Mouse (Mus musculus): ENCODE measurements around the gene Pde2a. TPM values are rescaled to one million over a fixed set of nuclear protein-coding genes. Genes with fewer than 3 reads are reported as not detected.

Gene Pde2a
- polyA plus RNA-seq, 1 experiment from 2014 or later, result 6.9 TPM

DNA sequence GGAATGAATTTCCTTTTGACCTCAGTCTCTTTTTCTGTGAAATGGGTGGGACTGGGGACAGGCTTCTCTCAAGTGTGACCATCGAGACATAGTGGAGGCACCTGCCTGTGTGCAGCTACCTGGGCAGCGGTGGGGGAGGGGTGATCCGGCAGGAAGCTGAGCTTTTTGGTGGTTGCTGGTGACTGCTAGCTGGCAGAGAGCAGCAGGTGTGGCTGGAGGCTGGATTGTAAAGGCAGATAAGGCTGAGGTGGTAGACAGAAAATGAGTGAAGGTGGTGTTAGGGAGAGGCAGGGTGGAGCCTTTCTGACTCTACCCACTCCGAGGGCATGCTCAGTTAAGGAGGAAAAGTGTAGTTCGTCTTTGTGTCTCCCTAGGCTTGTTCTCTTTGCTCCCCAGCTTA is 65.6 kb downstream of the Pde2a start:
- H3K9ac ChIP-seq (ENCODE audit: low read length), result no peak overlapping the region

DNA sequence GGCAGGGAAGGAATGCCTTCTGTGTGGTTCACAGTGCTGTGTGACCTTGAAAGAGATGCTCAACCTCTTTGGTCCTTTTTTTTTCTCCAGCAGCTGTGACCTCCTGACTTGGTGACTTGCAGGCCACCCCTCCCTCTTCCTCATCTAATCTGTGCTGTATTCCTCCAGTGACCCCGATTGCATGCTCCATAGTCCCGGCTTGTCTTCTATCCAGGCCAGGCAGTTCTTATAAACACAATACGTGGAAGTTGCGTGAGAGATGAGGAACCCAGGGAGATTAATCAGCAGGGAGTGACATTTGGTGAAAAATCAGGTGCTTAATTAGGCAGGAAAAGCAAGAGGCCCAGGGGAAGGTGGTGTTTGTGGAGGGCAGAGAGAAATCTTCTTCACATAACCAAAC is 69.5 kb downstream of the Pde2a start:
- H3K9ac ChIP-seq (ENCODE audit: low read length), result no peak overlapping the region
- ATAC-seq (ENCODE audit: insufficient number of reproducible peaks, low FRiP score, low TSS enrichment, low read depth), result no peak
- H3K36me3 ChIP-seq (ENCODE audit: control insufficient read depth, insufficient read depth, low read length), result no peaks in the 10 kb centered on the region
- H3K4me3 ChIP-seq (ENCODE audit: low read depth, low read length), result no peak overlapping the region
- H3K27ac ChIP-seq (replicated peaks; ENCODE audit: low read depth, low read length), result no peak overlapping the region
- no peaks in the 10 kb centered on the region for H3K4me1 ChIP-seq (ENCODE audit: control insufficient read depth, insufficient read depth, low read length)
- H3K4me2 ChIP-seq (ENCODE audit: low read depth, severe bottlenecking), result no peak overlapping the region
- 62% methylated on average over 4 of the region's 4 CpGs for WGBS
- no peak for DNase-seq (ENCODE audit: low spot score)
- H3K27me3 ChIP-seq (ENCODE audit: control insufficient read depth, insufficient read depth, low read length), result no peaks in the 10 kb centered on the region
- H3K9me3 ChIP-seq (ENCODE audit: control insufficient read depth, low read length), result no peaks in the 10 kb centered on the region

More for the DNA sequence above, 65.6 kb downstream of the Pde2a start:
- no peaks in the 10 kb centered on the region for H3K27me3 ChIP-seq (ENCODE audit: control insufficient read depth, insufficient read depth, low read length)
- H3K36me3 ChIP-seq (ENCODE audit: control insufficient read depth, insufficient read depth, low read length), result no peaks in the 10 kb centered on the region
- no peak overlapping the region for H3K27ac ChIP-seq (replicated peaks; ENCODE audit: low read depth, low read length)
- ATAC-seq (ENCODE audit: insufficient number of reproducible peaks, low FRiP score, low TSS enrichment, low read depth) (no peak), DNase-seq (ENCODE audit: low spot score) (no peak)
- no peak overlapping the region for H3K4me3 ChIP-seq (ENCODE audit: low read depth, low read length)
- 72% methylated on average over 5 of the region's 5 CpGs for whole genome bisulfite sequencing
- H3K4me2 ChIP-seq (ENCODE audit: low read depth, severe bottlenecking), result no peak overlapping the region
- no peaks in the 10 kb centered on the region for H3K9me3 ChIP-seq (ENCODE audit: control insufficient read depth, low read length)
- H3K4me1 ChIP-seq (ENCODE audit: control insufficient read depth, insufficient read depth, low read length), result no peaks in the 10 kb centered on the region

DNA sequence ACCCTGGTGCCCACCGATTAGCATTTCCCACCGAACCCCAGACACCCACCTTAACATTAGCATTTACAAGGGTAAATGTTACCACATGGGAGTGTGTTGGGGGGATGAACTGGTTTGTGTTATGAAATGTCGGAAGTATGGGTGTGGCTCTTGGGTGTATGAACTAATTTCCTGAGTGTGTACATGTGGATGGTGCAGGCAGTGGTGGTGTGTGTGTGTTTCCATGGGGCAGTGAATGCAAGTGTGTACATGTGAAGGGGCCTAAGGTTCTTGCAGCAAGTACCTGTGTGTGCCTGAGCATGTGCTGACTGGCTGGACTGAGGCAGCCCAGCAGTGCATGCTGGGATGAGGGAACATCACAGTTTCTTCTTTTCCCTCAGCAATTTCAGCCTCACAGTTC is 76.9 kb downstream of the Pde2a start:
- Histone ChIP-seq H3K4me2 (ENCODE audit: low read depth, severe bottlenecking) (no peak overlapping the region), H3K27ac (replicated peaks; ENCODE audit: low read depth, low read length) (no peak overlapping the region), H3K4me1 (ENCODE audit: control insufficient read depth, insufficient read depth, low read length) (no peaks in the 10 kb centered on the region), H3K4me3 (ENCODE audit: low read depth, low read length) (no peak overlapping the region), H3K27me3 (ENCODE audit: control insufficient read depth, insufficient read depth, low read length) (no peaks in the 10 kb centered on the region), H3K9me3 (ENCODE audit: control insufficient read depth, low read length) (no peaks in the 10 kb centered on the region; the same call in 1 of the 2 replicates), H3K36me3 (ENCODE audit: control insufficient read depth, insufficient read depth, low read length) (no peaks in the 10 kb centered on the region), H3K9ac (ENCODE audit: low read length) (no peak overlapping the region)
- no peak for DNase-seq (ENCODE audit: low spot score)
- ATAC-seq (ENCODE audit: insufficient number of reproducible peaks, low FRiP score, low TSS enrichment, low read depth), result no peak
- WGBS, result 86% methylated on average over 3 of the region's 3 CpGs

DNA sequence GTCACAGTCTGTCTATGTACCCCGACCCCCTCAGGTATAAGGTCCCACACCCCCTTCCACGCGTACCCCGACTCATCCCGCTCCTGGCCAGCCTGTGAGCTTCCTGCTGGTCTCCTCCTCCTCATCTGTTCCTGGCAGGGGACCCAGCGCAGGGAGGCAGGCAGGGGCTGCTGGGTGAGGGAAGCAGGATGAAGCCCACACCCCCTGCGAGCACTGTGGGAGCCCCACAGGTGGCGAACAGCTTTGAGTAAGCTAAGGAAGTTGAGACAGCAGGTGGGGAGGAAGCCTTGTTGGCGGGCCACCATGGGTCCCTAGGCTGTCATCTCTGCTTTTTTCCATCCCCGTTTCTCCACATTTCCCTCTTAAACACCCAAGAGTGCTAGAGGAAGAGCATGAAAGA is 77.8 kb downstream of the Pde2a start:
- no peak overlapping the region for H3K9ac ChIP-seq (ENCODE audit: low read length)
- no peaks in the 10 kb centered on the region for H3K36me3 ChIP-seq (ENCODE audit: control insufficient read depth, insufficient read depth, low read length)
- no peaks in the 10 kb centered on the region for H3K4me1 ChIP-seq (ENCODE audit: control insufficient read depth, insufficient read depth, low read length)
- DNase-seq (ENCODE audit: low spot score) (no peak), ATAC-seq (ENCODE audit: insufficient number of reproducible peaks, low FRiP score, low TSS enrichment, low read depth) (no peak)
- WGBS, result 42% methylated on average over 10 of the region's 10 CpGs
- H3K9me3 ChIP-seq (ENCODE audit: control insufficient read depth, low read length), result no peaks in the 10 kb centered on the region; the same call in 1 of the 2 replicates
- no peaks in the 10 kb centered on the region for H3K27me3 ChIP-seq (ENCODE audit: control insufficient read depth, insufficient read depth, low read length)
- H3K4me2 ChIP-seq (ENCODE audit: low read depth, severe bottlenecking), result no peak overlapping the region
- H3K27ac ChIP-seq (replicated peaks; ENCODE audit: low read depth, low read length), result no peak overlapping the region
- H3K4me3 ChIP-seq (ENCODE audit: low read depth, low read length), result no peak overlapping the region

DNA sequence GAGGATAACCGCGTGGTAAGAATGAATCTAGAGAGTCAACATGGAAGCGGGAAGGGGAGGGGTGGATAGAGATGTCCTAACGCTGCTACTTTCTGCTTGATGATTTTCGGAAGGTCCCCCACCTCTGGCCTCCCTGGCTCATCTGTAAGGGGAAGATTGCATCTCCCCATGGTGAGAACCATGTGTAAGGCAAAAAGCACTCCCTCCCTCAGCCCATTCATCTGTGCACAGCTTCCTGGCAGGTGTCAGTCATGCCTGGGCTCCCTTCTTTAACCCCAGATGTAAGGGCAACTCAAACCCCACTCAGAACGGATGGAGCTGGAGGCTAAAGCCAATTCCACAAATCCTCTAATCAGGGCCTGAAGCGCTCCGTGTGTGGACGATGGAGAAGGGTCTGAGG is 78.2 kb downstream of the Pde2a start:
- DNase-seq (ENCODE audit: low spot score) (no peak), ATAC-seq (ENCODE audit: insufficient number of reproducible peaks, low FRiP score, low TSS enrichment, low read depth) (no peak)
- no peaks in the 10 kb centered on the region; the same call in 1 of the 2 replicates for H3K9me3 ChIP-seq (ENCODE audit: control insufficient read depth, low read length)
- peaks cover 3% of the 10 kb centered on the region; the same call in 1 of the 2 replicates for H3K27me3 ChIP-seq (ENCODE audit: control insufficient read depth, insufficient read depth, low read length)
- no peak overlapping the region for H3K4me2 ChIP-seq (ENCODE audit: low read depth, severe bottlenecking)
- H3K4me3 ChIP-seq (ENCODE audit: low read depth, low read length), result no peak overlapping the region
- 80% methylated on average over 9 of the region's 9 CpGs for whole genome bisulfite sequencing
- no peaks in the 10 kb centered on the region for H3K36me3 ChIP-seq (ENCODE audit: control insufficient read depth, insufficient read depth, low read length)
- no peak overlapping the region for H3K27ac ChIP-seq (replicated peaks; ENCODE audit: low read depth, low read length)
- H3K9ac ChIP-seq (ENCODE audit: low read length), result no peak overlapping the region
- H3K4me1 ChIP-seq (ENCODE audit: control insufficient read depth, insufficient read depth, low read length), result no peaks in the 10 kb centered on the region

DNA sequence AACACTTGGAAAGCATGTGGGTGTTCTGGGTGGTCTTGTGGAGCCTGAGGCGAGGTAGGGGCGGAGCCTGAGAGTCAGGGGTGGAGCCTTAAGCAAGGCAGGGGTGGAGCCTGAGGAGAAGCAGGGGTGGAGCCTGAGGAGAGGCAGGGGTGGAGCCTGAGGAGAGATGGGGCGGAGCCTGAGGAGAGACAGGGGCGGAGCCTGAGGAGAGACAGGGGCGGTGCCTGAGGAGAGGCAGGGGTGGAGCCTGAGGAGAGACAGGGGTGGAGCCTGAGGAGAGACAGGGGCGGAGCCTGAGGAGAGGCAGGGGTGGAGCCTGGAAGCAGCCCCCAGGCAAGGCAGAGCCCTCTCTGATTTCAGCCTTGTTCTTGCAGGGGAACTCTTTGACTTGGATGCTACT is 79.7 kb downstream of the Pde2a start:
- ATAC-seq (ENCODE audit: insufficient number of reproducible peaks, low FRiP score, low TSS enrichment, low read depth) (no peak), DNase-seq (ENCODE audit: low spot score) (no peak)
- peaks cover 8% of the 10 kb centered on the region; the same call in 1 of the 2 replicates for H3K27me3 ChIP-seq (ENCODE audit: control insufficient read depth, insufficient read depth, low read length)
- H3K27ac ChIP-seq (replicated peaks; ENCODE audit: low read depth, low read length), result no peak overlapping the region
- no peaks in the 10 kb centered on the region for H3K4me1 ChIP-seq (ENCODE audit: control insufficient read depth, insufficient read depth, low read length)
- H3K4me2 ChIP-seq (ENCODE audit: low read depth, severe bottlenecking), result no peak overlapping the region
- 75% methylated on average over 6 of the region's 6 CpGs for WGBS
- H3K9me3 ChIP-seq (ENCODE audit: control insufficient read depth, low read length), result no peaks in the 10 kb centered on the region; the same call in 1 of the 2 replicates
- H3K9ac ChIP-seq (ENCODE audit: low read length), result no peak overlapping the region
- no peaks in the 10 kb centered on the region for H3K36me3 ChIP-seq (ENCODE audit: control insufficient read depth, insufficient read depth, low read length)
- H3K4me3 ChIP-seq (ENCODE audit: low read depth, low read length), result no peak overlapping the region

DNA sequence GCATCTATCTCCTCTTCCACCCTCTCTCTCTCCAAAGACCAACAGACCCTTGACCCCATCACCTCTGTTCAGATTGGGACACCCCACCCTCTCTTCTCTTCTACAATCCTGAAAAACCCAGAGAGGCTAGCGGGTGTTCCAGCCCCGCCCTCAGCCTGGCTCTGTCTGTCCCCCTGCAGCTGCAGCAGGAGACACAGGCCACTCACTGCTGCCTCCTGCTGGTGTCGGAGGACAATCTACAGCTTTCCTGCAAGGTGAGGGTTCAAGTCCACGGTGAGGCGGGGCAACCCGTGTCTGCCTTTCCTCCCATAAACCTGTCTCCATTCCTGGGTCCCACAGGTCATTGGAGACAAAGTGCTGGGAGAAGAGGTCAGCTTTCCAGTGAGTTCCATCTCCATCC is 80.2 kb downstream of the Pde2a start:
- Histone ChIP-seq H3K27me3 (ENCODE audit: control insufficient read depth, insufficient read depth, low read length) (peaks cover 8% of the 10 kb centered on the region; the same call in 1 of the 2 replicates), H3K4me3 (ENCODE audit: low read depth, low read length) (no peak overlapping the region), H3K9ac (ENCODE audit: low read length) (no peak overlapping the region), H3K4me2 (ENCODE audit: low read depth, severe bottlenecking) (no peak overlapping the region), H3K4me1 (ENCODE audit: control insufficient read depth, insufficient read depth, low read length) (no peaks in the 10 kb centered on the region), H3K9me3 (ENCODE audit: control insufficient read depth, low read length) (no peaks in the 10 kb centered on the region; the same call in 1 of the 2 replicates), H3K27ac (replicated peaks; ENCODE audit: low read depth, low read length) (no peak overlapping the region), H3K36me3 (ENCODE audit: control insufficient read depth, insufficient read depth, low read length) (no peaks in the 10 kb centered on the region)
- DNase-seq (ENCODE audit: low spot score) (peak; percentile 26), ATAC-seq (ENCODE audit: insufficient number of reproducible peaks, low FRiP score, low TSS enrichment, low read depth) (no peak)
- 63% methylated on average over 6 of the region's 6 CpGs for WGBS

DNA sequence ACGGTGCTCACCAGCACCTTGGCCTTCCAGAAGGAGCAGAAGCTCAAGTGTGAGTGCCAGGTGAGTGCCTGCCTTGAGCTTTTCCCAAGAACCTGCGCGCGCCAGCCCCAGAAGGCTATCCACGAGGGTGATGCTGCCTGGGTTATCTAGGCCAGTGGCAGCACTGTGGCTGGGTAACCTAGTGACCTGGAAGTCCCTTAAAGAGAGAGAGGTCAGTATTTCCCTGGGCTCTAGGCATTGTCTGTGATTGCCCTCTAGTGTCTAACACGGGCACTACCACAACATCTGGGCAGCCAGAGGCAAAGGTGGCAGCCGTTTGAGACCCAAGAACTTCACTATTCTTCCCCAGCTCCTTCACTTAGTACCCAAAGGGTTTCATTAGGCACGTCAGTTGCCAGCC is 81.9 kb downstream of the Pde2a start:
- Histone ChIP-seq H3K4me3 (ENCODE audit: low read depth, low read length) (no peak overlapping the region), H3K9me3 (ENCODE audit: control insufficient read depth, low read length) (no peaks in the 10 kb centered on the region; the same call in 1 of the 2 replicates), H3K9ac (ENCODE audit: low read length) (no peak overlapping the region), H3K27ac (replicated peaks; ENCODE audit: low read depth, low read length) (no peak overlapping the region), H3K4me2 (ENCODE audit: low read depth, severe bottlenecking) (no peak overlapping the region), H3K4me1 (ENCODE audit: control insufficient read depth, insufficient read depth, low read length) (no peaks in the 10 kb centered on the region), H3K36me3 (ENCODE audit: control insufficient read depth, insufficient read depth, low read length) (no peaks in the 10 kb centered on the region), H3K27me3 (ENCODE audit: control insufficient read depth, insufficient read depth, low read length) (peaks cover 8% of the 10 kb centered on the region; the same call in 1 of the 2 replicates)
- DNase-seq (ENCODE audit: low spot score) (peak; percentile 76), ATAC-seq (ENCODE audit: insufficient number of reproducible peaks, low FRiP score, low TSS enrichment, low read depth) (no peak)
- 18% methylated on average over 8 of the region's 8 CpGs for WGBS

DNA sequence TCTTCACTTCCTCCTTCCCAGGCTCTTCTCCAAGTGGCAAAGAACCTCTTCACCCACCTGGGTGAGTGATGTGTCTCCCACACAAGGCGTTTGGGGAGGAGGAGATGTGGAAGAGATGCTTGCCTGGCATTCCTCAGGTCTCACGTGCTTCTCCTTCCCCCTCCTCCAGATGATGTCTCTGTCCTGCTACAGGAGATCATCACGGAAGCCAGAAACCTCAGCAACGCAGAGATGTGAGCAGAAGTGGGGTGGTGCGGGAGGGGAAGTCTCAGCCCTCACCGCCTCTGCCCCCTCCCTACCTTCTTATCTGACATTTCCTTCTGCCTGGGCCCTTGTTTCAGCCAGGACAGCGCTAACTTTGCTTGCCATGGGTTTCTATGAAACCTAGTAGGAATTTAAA is 82.3 kb downstream of the Pde2a start:
- Histone ChIP-seq H3K4me3 (ENCODE audit: low read depth, low read length) (no peak overlapping the region), H3K9ac (ENCODE audit: low read length) (no peak overlapping the region), H3K4me1 (ENCODE audit: control insufficient read depth, insufficient read depth, low read length) (no peaks in the 10 kb centered on the region), H3K9me3 (ENCODE audit: control insufficient read depth, low read length) (no peaks in the 10 kb centered on the region; the same call in 1 of the 2 replicates), H3K36me3 (ENCODE audit: control insufficient read depth, insufficient read depth, low read length) (no peaks in the 10 kb centered on the region), H3K27me3 (ENCODE audit: control insufficient read depth, insufficient read depth, low read length) (peaks cover 8% of the 10 kb centered on the region; the same call in 1 of the 2 replicates), H3K27ac (replicated peaks; ENCODE audit: low read depth, low read length) (no peak overlapping the region), H3K4me2 (ENCODE audit: low read depth, severe bottlenecking) (no peak overlapping the region)
- ATAC-seq (ENCODE audit: insufficient number of reproducible peaks, low FRiP score, low TSS enrichment, low read depth), result no peak
- no peak for DNase-seq (ENCODE audit: low spot score)
- 40% methylated on average over 7 of the region's 7 CpGs for WGBS

All from limb, embryonic 11.5 days (tissue).